Mouse (Mus musculus): ENCODE measurements at regions not wholly inside any gene's neighbourhood (a gene's known extent, or its start where the extent isn't known, plus 50 kb on each side); places are given as distances from the start of the nearest gene placed in this dataset.

Small RNA genes lying in the stretch of these regions (microRNA-seq; reads per million reads assigned to microRNA genes)
- gene Mir138-1 (ENCODE audit: borderline replicate concordance in 2 of 2) = 37.0 to 82.5 reads per million in 2 experiments
